In the genomic region with DNA sequence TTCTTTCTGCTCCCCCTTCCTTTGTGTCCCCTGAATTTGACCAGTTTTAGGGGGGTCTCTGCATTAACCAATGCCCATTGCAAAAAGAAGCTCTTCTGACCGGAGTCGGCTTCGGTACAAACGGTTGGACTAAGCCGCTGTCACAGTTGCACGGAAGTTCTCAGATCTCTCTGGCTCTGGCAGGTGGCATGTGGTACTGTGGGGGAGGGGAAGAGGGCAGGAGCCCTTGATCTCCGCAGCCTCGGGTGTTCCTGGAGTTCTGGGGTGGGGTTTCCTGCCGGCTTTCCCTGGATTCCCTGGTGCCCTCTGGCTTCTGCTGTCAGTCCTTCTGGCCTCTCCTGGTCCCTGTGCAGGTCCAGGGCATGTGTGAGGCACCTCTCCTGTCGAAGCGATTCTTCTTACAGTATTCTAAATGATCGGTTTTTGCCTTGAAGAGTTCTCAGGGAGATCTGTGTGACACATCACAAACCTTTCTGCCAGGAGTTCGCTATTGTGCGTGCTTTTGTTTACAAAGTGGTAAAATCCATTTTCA, we compare ENCODE assay signal across 14 mouse cellular contexts. TPM values are rescaled to one million over a fixed set of nuclear protein-coding genes. Genes with fewer than 3 reads are reported as not detected.
DNase-seq lines count a peak whose midpoint lies in the region; ATAC-seq and TF ChIP-seq lines count a peak whose summit lies in the region.
"Had no signal": no experiment of that assay in that cellular context is flagged by ENCODE, and none has a peak within 500 bp of the region (broad histone marks: within the 10 kb centered on the region; RNA-seq: fewer than 3 reads in every experiment).

No protein-coding gene starts in this region.

- no peak for TF ChIP-seq CTCF in hindbrain, postnatal 0 days (IDR thresholded peaks at IDR 0.05; ENCODE audit: low read depth)

- H3K27me3 ChIP-seq in heart, embryonic 13.5 days (replicated peaks): no peaks in the 10 kb centered on the region
- peaks cover 5% of the 10 kb centered on the region; the same call in 1 of the 2 replicates for H3K27me3 ChIP-seq in embryonic facial prominence, embryonic 10.5 days (replicated peaks; ENCODE audit: low read depth, poor library complexity, severe bottlenecking)
- H3K27me3 ChIP-seq in hindbrain, postnatal 0 days (ENCODE audit: insufficient read depth, low read length): no peaks in the 10 kb centered on the region

- 36% methylated on average over 14 of the region's 14 CpGs for WGBS in heart, embryonic 13.5 days
- WGBS in embryonic facial prominence, embryonic 10.5 days: 37% methylated on average over 14 of the region's 14 CpGs
- 44% methylated on average over 14 of the region's 14 CpGs for WGBS in hindbrain, postnatal 0 days

- no peak overlapping the region for H3K9ac ChIP-seq in heart, embryonic 13.5 days
- no peak overlapping the region for H3K9ac ChIP-seq in ES-E14 (ENCODE audit: insufficient read depth, low read depth, low read length, poor library complexity, severe bottlenecking)
- no peak overlapping the region for H3K9ac ChIP-seq in hindbrain, postnatal 0 days (replicated peaks; ENCODE audit: low read length)

- intact Hi-C loops in heart, postnatal 14 days (cut with DNase I): no loop called here

- H3K4me1 ChIP-seq in heart, embryonic 13.5 days: 0 out of 2 replicates have a peak, but pooled peaks cover 7% of the 10 kb centered on the region
- H3K4me1 ChIP-seq in ES-E14 (ENCODE audit: control insufficient read depth in 2 of 2, insufficient read depth in 2 of 2, low read length in 2 of 2, poor library complexity in 1 of 2): no peaks in the 10 kb centered on the region
- peaks cover 10% of the 10 kb centered on the region for H3K4me1 ChIP-seq in embryonic facial prominence, embryonic 10.5 days
- H3K4me1 ChIP-seq in hindbrain, postnatal 0 days (ENCODE audit: insufficient read depth, low read length): no peaks in the 10 kb centered on the region

- no peaks in the 10 kb centered on the region for H3K9me3 ChIP-seq in heart, embryonic 13.5 days
- H3K9me3 ChIP-seq in ES-E14 (ENCODE audit: control insufficient read depth, insufficient read depth, low read depth, low read length): no peaks in the 10 kb centered on the region
- H3K9me3 ChIP-seq in embryonic facial prominence, embryonic 10.5 days: no peaks in the 10 kb centered on the region
- H3K9me3 ChIP-seq in hindbrain, postnatal 0 days (ENCODE audit: low read length): no peaks in the 10 kb centered on the region

- in situ Hi-C loops in ES-E14 (cut with MboI; ENCODE audit: low sequenced_read_pairs in 2 of 2, unreplicated experiment in 2 of 2): no loop called here

- peak overlapping the region; percentile 39 for H3K4me2 ChIP-seq in heart, embryonic 13.5 days
- no peak overlapping the region for H3K4me2 ChIP-seq in hindbrain, postnatal 0 days (ENCODE audit: low read depth, low read length)

- no peaks in the 10 kb centered on the region for H3K36me3 ChIP-seq in heart, embryonic 13.5 days
- no peaks in the 10 kb centered on the region for H3K36me3 ChIP-seq in ES-E14 (ENCODE audit: control insufficient read depth, insufficient read depth, low read length, poor library complexity, severe bottlenecking)
- no peaks in the 10 kb centered on the region for H3K36me3 ChIP-seq in embryonic facial prominence, embryonic 10.5 days (replicated peaks)
- H3K36me3 ChIP-seq in hindbrain, postnatal 0 days (ENCODE audit: insufficient read depth, low read length): no peaks in the 10 kb centered on the region

- no peak overlapping the region for H3K27ac ChIP-seq in heart, embryonic 13.5 days (replicated peaks)
- H3K27ac ChIP-seq in ES-E14 (ENCODE audit: insufficient read depth, low read depth, low read length, poor library complexity, severe bottlenecking): no peak overlapping the region
- no peak overlapping the region for H3K27ac ChIP-seq in embryonic facial prominence, embryonic 10.5 days (replicated peaks)
- H3K27ac ChIP-seq in hindbrain, postnatal 0 days: no peak overlapping the region
- H3K27ac ChIP-seq: layer of hippocampus, adult 2 months; macrophage had no signal

- no peak for DNase-seq in heart, postnatal 14 days
- peak; percentile 6 for DNase-seq in ES-E14 (ENCODE audit: low read depth, low spot score)
- DNase-seq in embryonic facial prominence, embryonic 10.5 days (ENCODE audit: low spot score): peak; percentile 38
- DNase-seq in retina, embryonic 14.5 days (ENCODE audit: low spot score): peak; percentile 44
- DNase-seq in ovary, adult 18-20 months (ENCODE audit: low spot score): no peak
- no peak for DNase-seq in adrenal gland, adult 18-20 months (ENCODE audit: low spot score in 2 of 2)
- no peak for DNase-seq in hindbrain, postnatal 0 days (ENCODE audit: low spot score)
- DNase-seq: cerebellum, adult 11-12 months; spleen, adult 18-20 months had no signal

- no peak overlapping the region for H3K4me3 ChIP-seq in heart, embryonic 13.5 days
- H3K4me3 ChIP-seq in ES-E14 (ENCODE audit: insufficient read depth in 1 of 2, low read depth in 1 of 2, low read length in 2 of 2, poor library complexity in 1 of 2, severe bottlenecking in 1 of 2): no peak overlapping the region
- no peak overlapping the region for H3K4me3 ChIP-seq in embryonic facial prominence, embryonic 10.5 days
- no peak overlapping the region for H3K4me3 ChIP-seq in hindbrain, postnatal 0 days (ENCODE audit: low read length)
- H3K4me3 ChIP-seq: layer of hippocampus, adult 2 months had no signal

- no peak for ATAC-seq in heart, embryonic 13.5 days (ENCODE audit: extremely low read depth, insufficient number of reproducible peaks, low FRiP score, low TSS enrichment)
- no peak for ATAC-seq in hindbrain, postnatal 0 days
- ATAC-seq: intestine, postnatal 0 days had no signal

TF ChIP-seq in ES-E14, 5 proteins besides CTCF, POLR2A, EP300 and RAD21:
- no peak for TF ChIP-seq CHD2 (IDR thresholded peaks at IDR 0.05; ENCODE audit: low read depth, low read length)
- no peak for TF ChIP-seq HCFC1 (IDR thresholded peaks at IDR 0.05; ENCODE audit: borderline replicate concordance, insufficient read depth, low read length)
- TF ChIP-seq MAFK (IDR thresholded peaks at IDR 0.05; ENCODE audit: insufficient read depth, low read depth, low read length): no peak
- no peak for TF ChIP-seq ZNF384 (IDR thresholded peaks at IDR 0.05; ENCODE audit: low read depth, low read length)
- no peak for TF ChIP-seq ZC3H11A (IDR thresholded peaks at IDR 0.05; ENCODE audit: borderline replicate concordance, low read depth, low read length)
TF ChIP-seq in ES-E14: peak in this region for 0.

RNA-seq across cellular contexts. Expression of a gene that starts 48.9 kb away (rescaled TPM):
- 0.62 and 0.67 TPM in 2 replicates for polyA plus RNA-seq in heart, embryonic 13.5 days (2015; fragmentation: Nextera tagmentation; extraction: Ambion mirVana)
- not detected for total RNA-seq in heart, postnatal 14 days (2021)
- total RNA-seq in ES-E14 (2012; rRNA removed): not detected in 2 replicates
- not detected in 2 replicates for polyA plus RNA-seq in embryonic facial prominence, embryonic 10.5 days (2016; fragmentation: Nextera tagmentation; extraction: Ambion mirVana)
- total RNA-seq in adrenal gland, adult 18-20 months (2021): under 1 TPM; 0.48 to 0.63 TPM
- total RNA-seq in hindbrain, postnatal 0 days (2014; rRNA removed): 0.31 TPM in 1 of 2 replicates, not detected in the other
- 0.38 and 1.2 TPM in 2 replicates for polyA plus RNA-seq in hindbrain, postnatal 0 days (2015; fragmentation: Nextera tagmentation; extraction: Ambion mirVana)
- total RNA-seq: hematopoietic stem cell, adult 5-6 weeks had no signal
- polyA plus RNA-seq: intestine, postnatal 0 days; macrophage had no signal

Comparison
In these comparisons a context has a peak if more than half of its experiments do, and no peak if none do; other contexts are left out.
1. DNase-seq: peak in ES-E14 (single experiment), embryonic facial prominence, embryonic 10.5 days (single experiment) and retina, embryonic 14.5 days (single experiment); none in heart, postnatal 14 days (0 of 2), ovary, adult 18-20 months (single experiment), adrenal gland, adult 18-20 months (0 of 2) and hindbrain, postnatal 0 days (single experiment).